Mouse (Mus musculus) CH12.LX (cell line): ENCODE results near the gene Selenot.

Experiments used
- EP300 ChIP-seq: IDR thresholded peaks from 2 replicates; pipeline ENCODE4 v1.6.1; 2011; ENCODE audit warnings: low read length, improper control_type of control experiment
- HCFC1 ChIP-seq: IDR thresholded peaks from 2 replicates; pipeline ENCODE4 v1.6.1; 2012; ENCODE audit warnings: low read depth, mild to moderate bottlenecking, inconsistent platforms, low read length, improper control_type of control experiment
- MXI1 ChIP-seq: IDR thresholded peaks from 2 replicates; pipeline ENCODE4 v1.6.1; 2011; ENCODE audit warnings: mild to moderate bottlenecking, low read depth, low read length, improper control_type of control experiment
- PAX5 ChIP-seq: IDR thresholded peaks from 2 replicates; pipeline ENCODE4 v1.6.1; 2012; ENCODE audit warnings: low read length, inconsistent platforms, mixed read lengths
- POLR2A ChIP-seq: IDR thresholded peaks from 2 replicates; pipeline ENCODE4 v1.6.1; 2011; ENCODE audit warnings: low read depth, mild to moderate bottlenecking, improper control_type of control experiment, low read length
- SMC3 ChIP-seq: IDR thresholded peaks from 2 replicates; pipeline ENCODE4 v1.6.1; 2011; ENCODE audit warnings: low read depth, low read length, improper control_type of control experiment
- TBP ChIP-seq: conservative IDR thresholded peaks from 2 replicates; pipeline ENCODE4 v1.6.1; 2011; ENCODE audit warnings: low read depth, low read length, improper control_type of control experiment
- ZKSCAN1 ChIP-seq: IDR thresholded peaks from 2 replicates; pipeline ENCODE4 v1.6.1; 2012; ENCODE audit warnings: low read depth, inconsistent platforms, low read length, improper control_type of control experiment, borderline replicate concordance

- TF ChIP-seq POLR2A = no peak
- TF ChIP-seq PAX5 = no peak
- no peak for TF ChIP-seq HCFC1
- no peak; the same call in 1 of the 2 replicates for TF ChIP-seq MXI1
- TF ChIP-seq TBP = no peak
- no peak for TF ChIP-seq EP300
- TF ChIP-seq SMC3 = no peak
- TF ChIP-seq ZKSCAN1 = no peak
These were observed 5.9 kb downstream of the Selenot start for GRCm38 (mm10) chr3:58582297-58582696.
